Mouse (Mus musculus) midbrain, postnatal 0 days (tissue): ENCODE results near the gene Abcg5. TPM values are rescaled to one million over a fixed set of nuclear protein-coding genes. Genes with fewer than 3 reads are reported as not detected.

Source experiments
- ATAC-seq: fragments of 200-750 bp; cut with Nextera tagmentation; 2 replicates; pipeline ENCODE4 v1.8.0; 2017; ENCODE audit warnings: moderate number of reproducible peaks, mild to moderate bottlenecking, moderate TSS enrichment, moderate library complexity; ENCODE audit not compliant: low FRiP score
- DNase-seq: peaks from one replicate; pipeline ENCODE4 v3.0.0-alpha.2; 2015; ENCODE audit warnings: low spot score
- H3K27ac ChIP-seq: fragments of 300-500 bp; sonication (generic); 2 replicates; pipeline ENCODE4 v1.5.1; 2014; ENCODE audit warnings: low read depth, mild to moderate bottlenecking, low read length, mixed read lengths
- H3K27me3 ChIP-seq: fragments of 300-500 bp; sonication (generic); 2 replicates; pipeline ENCODE4 v1.6.1; 2014; ENCODE audit warnings: low read length, control low read depth, mixed read lengths; ENCODE audit not compliant: insufficient read depth
- H3K36me3 ChIP-seq: fragments of 300-500 bp; sonication (generic); 2 replicates; pipeline ENCODE4 v1.6.1; 2014; ENCODE audit warnings: low read length, control low read depth, mixed read lengths; ENCODE audit not compliant: insufficient read depth
- H3K4me1 ChIP-seq: fragments of 300-500 bp; sonication (generic); 2 replicates; pipeline ENCODE4 v1.6.1; 2014; ENCODE audit warnings: mild to moderate bottlenecking, control low read depth, antibody characterized with exemption, low read length, mixed read lengths; ENCODE audit not compliant: insufficient read depth
- H3K4me2 ChIP-seq: fragments of 300-500 bp; sonication (generic); 2 replicates; pipeline ENCODE4 v1.6.1; 2014; ENCODE audit warnings: low read depth, mild to moderate bottlenecking, low read length, mixed read lengths; ENCODE audit not compliant: poor library complexity, severe bottlenecking
- H3K4me3 ChIP-seq: fragments of 300-500 bp; sonication (generic); 2 replicates; pipeline ENCODE4 v1.5.1; 2014; ENCODE audit warnings: low read depth, mild to moderate bottlenecking, low read length, moderate library complexity
- H3K9ac ChIP-seq: fragments of 300-500 bp; sonication (generic); replicated peaks from 2 replicates; pipeline ENCODE4 v1.6.1; 2014; ENCODE audit warnings: mild to moderate bottlenecking, low read length, moderate library complexity, mixed read lengths; ENCODE audit not compliant: poor library complexity, severe bottlenecking
- H3K9me3 ChIP-seq: fragments of 300-500 bp; sonication (generic); 2 replicates; pipeline ENCODE4 v1.6.1; 2016; ENCODE audit warnings: low read length, control low read depth
- CTCF ChIP-seq: IDR thresholded peaks from 2 replicates; pipeline ENCODE4 v1.5.1; 2016; ENCODE audit warnings: antibody characterized with exemption, mild to moderate bottlenecking
- WGBS: fragments of 180-500 bp; shearing (Covaris S2); extraction: QIAGEN DNeasy Blood & Tissue Kit; methylation state at CpG from one replicate; pipeline ENCODE4 v1.1.7; 2014; 5-methylcytosine and 5-hydroxymethylcytosine counted together
- polyA plus RNA-seq: library from polyadenylated mRNA; unstranded; fragments of >200 nt; fragmentation: Nextera tagmentation; extraction: Ambion mirVana; gene quantifications from 2 replicates; pipeline ENCODE4 v1.2.1, GENCODE M21; 2015
- total RNA-seq: library from RNA; depleted of rRNA; stranded (reverse); fragments of >200 nt; gene quantifications from 2 replicates; pipeline ENCODE4 v1.2.3, GENCODE M21; 2014

Gene Abcg5
- total and polyA plus RNA-seq, 2 experiments from 2014 or later, result 1.3 to 2.9 TPM

- ATAC-seq (no peak), DNase-seq (no peak)
- Histone ChIP-seq H3K4me3 (no peak overlapping the region), H3K9ac (no peak overlapping the region), H3K36me3 (peaks cover 8% of the 10 kb centered on the region), H3K4me1 (no peaks in the 10 kb centered on the region), H3K27ac (no peak overlapping the region), H3K27me3 (no peaks in the 10 kb centered on the region), H3K9me3 (no peaks in the 10 kb centered on the region), H3K4me2 (no peak overlapping the region)
- 65% methylated on average over 2 of the region's 2 CpGs for WGBS
- TF ChIP-seq CTCF, result no peak
Observed at GRCm38 (mm10) chr17:84646477-84646876, 36.3 kb downstream of the Abcg5 start.

- Histone ChIP-seq H3K4me1 (no peaks in the 10 kb centered on the region), H3K27me3 (no peaks in the 10 kb centered on the region), H3K9me3 (no peaks in the 10 kb centered on the region), H3K4me2 (no peak overlapping the region), H3K27ac (no peak overlapping the region), H3K4me3 (no peak overlapping the region), H3K9ac (no peak overlapping the region), H3K36me3 (peaks cover 8% of the 10 kb centered on the region)
- DNase-seq, result no peak
- 41% methylated on average over 3 of the region's 7 CpGs for WGBS
- TF ChIP-seq CTCF, result no peak
- no peak for ATAC-seq
Observed at GRCm38 (mm10) chr17:84645894-84646293, 36.9 kb downstream of the Abcg5 start.

DNA sequence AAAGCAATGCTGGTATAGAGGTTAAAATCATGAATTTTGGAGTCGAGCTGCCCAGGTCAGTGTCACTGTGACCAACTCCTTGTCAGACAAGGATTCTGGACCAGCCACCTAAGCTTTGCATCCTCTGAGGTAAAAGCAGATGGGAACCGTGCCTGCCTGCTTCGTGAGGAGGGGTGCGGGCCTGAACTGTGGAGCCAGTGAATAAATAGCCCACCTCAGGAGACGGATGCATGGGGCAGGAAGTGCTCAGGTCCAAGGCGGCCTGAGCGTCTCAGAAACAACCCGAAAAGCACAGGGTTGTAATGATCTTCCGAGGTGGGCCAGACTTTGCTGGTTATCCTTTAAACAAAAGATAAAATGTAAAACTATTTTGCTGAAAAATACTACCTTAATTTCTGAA is 37.7 kb downstream of the Abcg5 start:
- Histone ChIP-seq H3K4me3 (no peak overlapping the region), H3K4me2 (no peak overlapping the region), H3K4me1 (no peaks in the 10 kb centered on the region), H3K9ac (no peak overlapping the region), H3K27me3 (no peaks in the 10 kb centered on the region), H3K27ac (0 out of 2 replicates have a peak overlapping the region, but pooled peaks have one; percentile 32), H3K36me3 (peaks cover 2% of the 10 kb centered on the region), H3K9me3 (no peaks in the 10 kb centered on the region)
- ATAC-seq, result no peak
- DNase-seq, result no peak
- WGBS, result 37% methylated on average over 9 of the region's 9 CpGs
- TF ChIP-seq CTCF, result no peak

- no peak for ATAC-seq
- H3K9me3 ChIP-seq, result no peaks in the 10 kb centered on the region
- no peaks in the 10 kb centered on the region; the same call in 1 of the 2 replicates for H3K36me3 ChIP-seq
- no peak for DNase-seq
- no peaks in the 10 kb centered on the region for H3K27me3 ChIP-seq
- H3K4me3 ChIP-seq, result no peak overlapping the region
- no peak overlapping the region for H3K9ac ChIP-seq
- no peak for TF ChIP-seq CTCF
- 49% methylated on average over 16 of the region's 16 CpGs for WGBS
- no peaks in the 10 kb centered on the region for H3K4me1 ChIP-seq
- H3K4me2 ChIP-seq, result no peak overlapping the region
- 0 out of 2 replicates have a peak overlapping the region, but pooled peaks have one; percentile 32 for H3K27ac ChIP-seq
Observed at GRCm38 (mm10) chr17:84644292-84645050, 38.3 kb downstream of the Abcg5 start.

DNA sequence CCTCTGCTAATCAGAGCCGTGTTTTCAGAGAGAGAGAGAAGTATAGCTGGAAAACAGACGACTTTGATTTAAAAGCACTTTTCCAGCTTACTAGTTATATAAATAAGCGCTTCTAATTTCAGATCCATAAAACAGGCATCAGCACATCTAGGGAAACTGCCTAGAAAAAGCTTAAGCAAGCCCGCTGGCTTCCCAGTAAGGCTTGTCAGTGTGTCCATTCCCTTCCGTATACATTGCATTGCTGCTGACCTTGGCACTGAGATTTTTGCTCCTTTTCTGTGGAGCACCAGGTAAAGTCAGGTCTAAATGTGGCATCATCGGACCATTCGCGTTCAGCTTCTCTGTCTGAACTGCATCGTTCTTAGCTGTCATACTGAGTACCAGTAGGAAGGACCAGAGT is 40.5 kb downstream of the Abcg5 start:
- no peak for DNase-seq
- H3K36me3 ChIP-seq, result 0 out of 2 replicates have a peak, but pooled peaks cover under 1% of the 10 kb centered on the region
- TF ChIP-seq CTCF, result no peak
- no peak for ATAC-seq
- WGBS, result 92% methylated on average over 9 of the region's 9 CpGs
- H3K9ac ChIP-seq, result no peak overlapping the region
- H3K4me3 ChIP-seq, result no peak overlapping the region
- no peaks in the 10 kb centered on the region for H3K27me3 ChIP-seq
- H3K4me1 ChIP-seq, result no peaks in the 10 kb centered on the region
- no peak overlapping the region for H3K27ac ChIP-seq
- H3K4me2 ChIP-seq, result no peak overlapping the region
- no peaks in the 10 kb centered on the region for H3K9me3 ChIP-seq

DNA sequence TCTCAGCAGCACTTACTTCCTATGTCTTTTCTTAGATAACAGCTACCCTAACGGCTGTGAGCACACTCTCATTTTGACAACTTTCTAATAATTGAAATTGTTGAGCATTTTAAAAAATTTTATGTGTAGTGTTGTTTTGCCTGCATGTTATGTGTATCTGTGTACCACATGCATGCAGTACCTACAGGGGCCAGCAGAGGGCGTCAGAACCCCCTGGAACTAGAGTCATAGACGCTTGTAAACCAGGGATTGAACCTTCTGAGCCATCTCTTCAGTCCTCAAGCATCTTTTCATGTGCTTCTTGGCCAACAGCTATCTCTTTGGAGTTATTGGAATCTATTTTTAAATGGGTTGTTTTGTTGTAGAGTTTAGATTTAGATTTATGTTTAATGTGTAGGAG is 40.9 kb downstream of the Abcg5 start:
- ATAC-seq (no peak), DNase-seq (peak; percentile 60)
- H3K4me2 ChIP-seq, result no peak overlapping the region
- H3K27ac ChIP-seq, result no peak overlapping the region
- peak; percentile 84 for TF ChIP-seq CTCF
- H3K4me1 ChIP-seq, result no peaks in the 10 kb centered on the region
- H3K9me3 ChIP-seq, result no peaks in the 10 kb centered on the region
- 0 out of 2 replicates have a peak, but pooled peaks cover 3% of the 10 kb centered on the region for H3K36me3 ChIP-seq
- no peaks in the 10 kb centered on the region for H3K27me3 ChIP-seq
- 37% methylated on average over 3 of the region's 3 CpGs for WGBS
- no peak overlapping the region for H3K4me3 ChIP-seq
- no peak overlapping the region for H3K9ac ChIP-seq
